Mouse (Mus musculus) lung, postnatal 0 days (tissue): ENCODE results near the gene Ppp1r1a.

Source experiments
- CTCF ChIP-seq: IDR thresholded peaks from 2 replicates; pipeline ENCODE4 v1.5.1; 2016; ENCODE audit warnings: antibody characterized with exemption, mild to moderate bottlenecking
- EP300 ChIP-seq: IDR thresholded peaks from 2 replicates; pipeline ENCODE4 v1.6.1; 2016; ENCODE audit warnings: antibody characterized with exemption, mild to moderate bottlenecking, control low read depth

DNA sequence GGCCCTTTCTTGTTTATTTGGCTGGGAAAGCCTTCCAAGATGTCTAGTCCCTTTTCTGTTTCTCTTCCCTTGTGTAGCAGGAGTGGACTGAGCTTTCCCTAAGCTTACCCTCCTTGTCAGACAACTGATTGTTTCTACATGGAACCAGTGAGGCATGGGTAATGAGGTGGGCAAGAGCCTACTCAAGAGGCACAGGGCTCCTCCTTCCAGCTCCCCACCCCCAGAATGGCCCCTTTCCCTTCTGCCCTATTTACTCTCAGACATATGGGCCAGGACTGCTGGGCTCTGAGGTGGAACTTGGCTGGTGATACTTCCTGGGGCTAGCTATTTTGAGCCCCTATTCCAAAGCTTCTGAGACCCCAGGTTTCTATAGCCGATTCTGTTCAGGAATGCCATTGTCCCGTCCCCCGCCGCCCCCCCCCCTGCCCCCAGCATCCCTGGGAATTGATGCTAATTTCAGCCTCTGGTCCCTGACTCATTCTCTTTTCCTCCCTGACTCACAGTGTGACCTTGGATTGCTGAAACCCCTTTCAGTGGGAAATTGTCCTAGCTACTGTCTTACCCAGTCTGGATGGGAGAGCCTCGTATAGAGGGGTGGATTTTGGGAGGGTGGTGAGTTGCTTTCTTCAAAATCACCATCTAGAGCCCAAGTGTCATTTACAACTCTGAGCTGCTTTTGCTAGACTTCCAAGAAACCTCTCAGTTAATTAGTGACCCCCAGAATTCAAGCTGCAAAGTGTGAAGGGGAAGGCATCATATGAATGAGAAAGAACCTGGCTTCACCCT, 19.0 kb downstream of the Ppp1r1a start:
- TF ChIP-seq EP300 (no peak), CTCF (no peak)
